Mouse (Mus musculus): ENCODE data around the gene 4933427D14Rik. TPM values are rescaled to one million over a fixed set of nuclear protein-coding genes. Genes with fewer than 3 reads are reported as not detected.

The 4933427D14Rik gene
- polyA plus RNA-seq, 2 experiments from 2014 or later = 19.2 to 24.4 TPM

- no peak for ATAC-seq
Measured at GRCm38 (mm10) chr11:72136231-72136982, 70.9 kb downstream of the 4933427D14Rik start.

- no peak for ATAC-seq
Measured at GRCm38 (mm10) chr11:72135383-72136158, 71.7 kb downstream of the 4933427D14Rik start, which contains the start of gene Pitpnm3. Gene Pitpnm3 (minus strand): TSS chr11:72135778.

GRCm38 (mm10) chr11:72134536-72135382 lies 72.5 kb downstream of the 4933427D14Rik start:
- ATAC-seq = no peak

DNA sequence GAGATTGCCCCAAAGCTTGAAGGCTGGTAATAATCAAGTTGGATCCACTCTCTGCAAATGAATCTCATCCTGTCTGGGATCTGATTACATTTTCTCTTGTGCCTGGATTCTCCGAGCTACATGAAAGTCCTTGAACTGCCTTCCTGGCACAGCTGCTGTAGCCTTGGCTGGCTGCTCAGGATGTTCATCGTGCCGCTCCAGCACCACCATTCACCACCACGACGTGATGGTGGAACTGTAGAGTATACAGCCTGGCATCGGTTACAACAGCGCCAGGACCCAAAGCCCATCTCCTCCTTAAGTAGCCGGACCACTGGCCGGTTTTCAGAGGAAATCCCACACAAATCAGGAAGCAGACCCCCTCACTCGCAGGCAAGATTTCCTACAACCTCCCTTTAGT lies 74.2 kb downstream of the 4933427D14Rik start:
- ATAC-seq = no peak

GRCm38 (mm10) chr11:72132266-72132665 lies 75.0 kb downstream of the 4933427D14Rik start:
- no peak for ATAC-seq

DNA sequence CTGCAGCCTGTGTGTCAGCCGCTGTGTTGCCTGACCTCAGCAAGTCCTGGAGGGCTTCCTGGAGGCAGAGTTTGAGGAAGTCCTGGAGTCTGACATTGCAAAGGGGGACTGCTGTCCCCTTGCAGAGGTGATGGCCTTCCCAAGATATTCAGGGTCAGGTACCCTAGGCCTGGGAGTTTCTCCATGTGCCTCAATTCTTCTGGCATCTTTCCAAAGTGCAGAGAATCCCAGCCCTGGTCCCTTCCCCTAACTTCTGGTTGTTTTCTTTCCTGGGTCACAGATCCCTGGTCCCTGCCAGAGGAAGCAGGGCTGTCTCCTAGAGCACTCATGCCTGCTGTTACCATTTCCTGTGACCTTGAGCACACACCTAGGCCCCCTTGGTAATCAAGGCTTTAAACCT lies 75.6 kb downstream of the 4933427D14Rik start:
- no peak for ATAC-seq

DNA sequence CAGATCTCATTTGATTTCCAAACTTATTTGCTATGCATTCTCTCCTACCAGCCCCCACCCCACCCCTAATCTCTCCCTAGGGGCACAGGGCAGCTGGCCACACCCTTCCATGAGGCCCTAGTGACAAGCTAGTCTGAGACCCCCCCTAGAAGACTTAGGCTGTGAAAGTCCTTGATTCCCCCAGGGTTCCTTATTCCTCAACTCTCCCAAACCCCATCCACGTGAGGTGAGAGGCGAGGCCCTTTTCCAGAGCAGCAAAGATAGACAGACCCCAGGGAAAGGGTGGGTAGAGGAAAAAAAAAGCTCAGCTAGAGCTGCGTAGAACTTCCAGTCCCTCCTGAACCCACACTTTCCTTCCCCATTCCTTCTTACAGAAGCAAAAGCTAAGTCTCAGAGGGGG lies 76.4 kb downstream of the 4933427D14Rik start:
- ATAC-seq = no peak

DNA sequence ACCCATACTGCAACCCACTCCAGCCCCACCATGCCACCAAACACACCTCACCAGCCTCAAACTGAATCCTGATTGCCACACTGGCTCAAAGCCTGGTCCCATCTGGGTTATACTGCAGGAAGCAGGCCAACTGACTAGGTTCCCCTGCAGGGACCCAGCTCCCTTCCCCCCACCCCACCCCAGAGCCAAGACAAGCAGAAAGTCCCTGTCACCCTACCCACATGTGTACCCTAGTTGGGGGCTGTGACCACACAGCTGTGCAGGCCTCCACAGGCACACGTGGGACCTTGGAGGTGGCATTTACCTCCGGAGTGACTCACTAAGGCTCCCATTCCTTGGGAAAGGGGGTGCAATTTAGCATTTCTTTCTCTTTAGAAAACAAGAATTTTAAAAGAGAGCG lies 76.8 kb downstream of the 4933427D14Rik start:
- no peak for ATAC-seq

- ATAC-seq = no peak
Measured at GRCm38 (mm10) chr11:72130021-72130420, 77.2 kb downstream of the 4933427D14Rik start.

DNA sequence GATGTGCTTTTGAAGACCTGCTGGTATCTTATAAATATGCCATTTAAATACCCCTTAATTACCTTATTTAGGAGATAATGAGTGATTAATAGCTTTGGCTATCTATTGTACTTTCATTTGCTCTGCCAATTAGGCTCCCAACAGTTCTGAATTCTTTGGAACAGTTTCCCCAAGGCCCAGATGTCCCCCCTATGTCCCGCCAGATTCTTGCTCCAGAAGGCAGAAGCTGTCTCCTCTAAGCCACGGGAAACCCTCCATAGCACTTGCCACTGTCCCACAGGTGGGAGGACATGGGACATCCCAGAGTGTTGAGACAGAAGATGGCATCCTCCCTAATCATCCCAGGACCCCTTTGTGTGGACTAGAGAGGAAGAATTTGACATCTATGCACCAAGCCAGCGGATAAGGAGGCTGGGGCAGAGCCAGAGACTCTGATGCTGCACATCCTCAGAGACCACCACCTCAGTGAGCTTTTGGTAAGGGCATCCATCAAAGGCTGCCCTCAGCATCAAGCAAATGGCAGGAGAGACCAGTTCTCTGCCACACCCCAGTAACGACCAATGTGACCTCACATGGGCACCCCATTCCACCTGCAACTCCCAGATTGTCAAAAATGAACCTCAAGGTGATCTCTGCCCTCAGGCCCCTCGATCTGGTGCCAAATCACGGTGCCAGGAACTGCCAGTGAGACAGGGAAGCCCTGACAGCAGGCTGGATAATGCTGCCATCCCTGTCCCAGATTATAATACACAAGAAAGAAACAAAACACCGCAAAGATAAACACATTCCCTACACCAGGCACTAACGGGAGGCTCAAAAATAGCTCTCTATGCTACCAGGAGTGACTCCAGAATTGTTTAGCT lies 78.0 kb downstream of the 4933427D14Rik start:
- no peak for ATAC-seq

- ATAC-seq = no peak
Measured at GRCm38 (mm10) chr11:72127450-72128189, 79.6 kb downstream of the 4933427D14Rik start.

DNA sequence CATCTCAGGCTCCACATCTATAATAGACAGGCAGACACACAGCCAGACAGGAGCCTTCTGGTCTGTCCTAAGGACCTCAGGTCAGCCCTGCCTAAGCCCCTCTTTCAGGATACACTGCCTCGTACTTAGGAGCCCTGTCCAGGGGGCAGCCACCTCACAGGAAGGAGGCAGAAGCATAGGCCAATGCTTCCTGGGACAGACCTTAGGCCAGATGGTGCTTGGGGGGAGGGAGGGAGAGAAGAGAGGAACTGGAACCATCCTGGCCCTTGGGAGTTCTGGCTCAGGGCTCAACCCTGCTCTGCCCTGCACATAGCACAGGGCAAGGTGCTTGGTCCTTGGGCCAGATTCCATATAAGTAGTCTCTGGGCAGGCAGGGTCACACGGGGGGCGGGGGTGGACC lies 81.5 kb downstream of the 4933427D14Rik start:
- ATAC-seq = no peak

DNA sequence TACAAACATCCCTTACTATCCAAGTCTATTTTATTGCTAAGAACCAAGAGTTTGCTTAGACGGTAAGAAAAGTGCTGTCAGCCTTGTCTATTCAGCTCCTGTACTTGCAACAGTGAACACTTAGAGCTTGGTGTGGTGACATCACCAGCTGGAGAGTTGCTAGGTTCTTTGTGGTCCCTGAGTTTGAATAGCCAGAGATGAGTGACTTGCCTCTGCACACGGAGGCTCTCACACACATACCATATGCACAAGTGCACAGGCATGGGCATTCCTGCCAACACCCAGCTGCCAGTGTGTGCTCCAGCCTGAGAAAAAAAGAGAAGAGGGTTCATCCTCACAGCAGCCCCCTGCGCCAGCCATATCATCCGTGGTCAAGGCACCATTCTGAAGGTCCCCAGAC lies 83.7 kb downstream of the 4933427D14Rik start:
- no peak for ATAC-seq

GRCm38 (mm10) chr11:72120354-72120753 lies 86.9 kb downstream of the 4933427D14Rik start:
- no peak for ATAC-seq

GRCm38 (mm10) chr11:72118630-72119029 lies 88.6 kb downstream of the 4933427D14Rik start:
- no peak for ATAC-seq

GRCm38 (mm10) chr11:72113296-72113695 lies 94.0 kb downstream of the 4933427D14Rik start:
- no peak for ATAC-seq

DNA sequence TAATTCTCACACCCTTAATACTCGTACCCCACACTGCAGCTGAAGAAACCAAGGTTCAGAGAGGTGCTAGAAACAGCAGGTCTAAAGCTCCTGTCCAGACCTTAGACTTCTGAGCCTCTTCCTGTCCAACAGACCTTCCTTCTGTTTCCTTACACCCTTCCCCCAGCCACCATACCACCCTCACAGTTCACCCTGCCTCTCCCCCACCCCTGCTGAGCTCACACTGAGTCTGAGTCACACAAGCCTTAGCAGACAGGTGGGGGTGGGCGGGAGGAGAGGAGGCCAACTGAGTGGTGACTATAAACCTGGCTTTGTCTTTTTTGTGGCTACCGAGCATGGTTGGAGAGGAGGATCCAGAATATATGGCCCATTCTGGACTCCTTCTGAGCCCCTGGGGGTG lies 96.5 kb downstream of the 4933427D14Rik start:
- no peak for ATAC-seq

DNA sequence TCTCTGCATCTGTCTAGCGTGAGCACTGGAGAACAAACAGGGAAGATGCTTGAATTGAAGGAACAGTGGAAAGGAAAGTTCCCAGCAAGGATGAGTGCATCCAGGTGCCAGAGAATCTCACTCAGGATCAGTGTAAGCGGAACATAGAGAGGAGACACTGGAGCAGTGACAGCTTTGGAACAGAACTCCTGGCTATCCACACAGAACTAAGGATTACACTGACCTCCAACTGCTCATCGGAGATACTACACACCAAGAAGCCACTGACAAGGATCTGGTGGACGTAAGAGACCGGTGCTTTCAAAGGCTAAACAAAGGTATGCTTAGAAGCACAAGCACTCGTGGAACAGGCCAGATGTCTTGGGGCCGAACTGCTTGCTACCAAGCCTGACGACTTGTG lies 103.0 kb downstream of the 4933427D14Rik start:
- ATAC-seq = no peak
